Mouse (Mus musculus) lung, embryonic 16.5 days (tissue): ENCODE data around the gene Foxd3. TPM values are rescaled to one million over a fixed set of nuclear protein-coding genes. Genes with fewer than 3 reads are reported as not detected.
"Not testable (repeated sequence)": the region's sequence is repeated elsewhere in the genome, so short reads cannot be mapped to it uniquely, and the experiment has no call there.

Experiments used
- ATAC-seq: fragments of 200-750 bp; cut with Nextera tagmentation; 2 replicates; pipeline ENCODE4 v1.8.0; 2017; ENCODE audit warnings: low read depth, mild to moderate bottlenecking, moderate library complexity
- H3K27ac ChIP-seq: fragments of 300-500 bp; sonication (generic); 2 replicates; pipeline ENCODE4 v1.5.1; 2014; ENCODE audit warnings: mild to moderate bottlenecking, control low read depth, low read length
- H3K27me3 ChIP-seq: fragments of 300-500 bp; sonication (generic); 2 replicates; pipeline ENCODE4 v1.6.1; 2014; ENCODE audit warnings: low read depth, low read length, mixed read lengths; ENCODE audit not compliant: control insufficient read depth, insufficient read depth
- H3K36me3 ChIP-seq: fragments of 300-500 bp; sonication (generic); 2 replicates; pipeline ENCODE4 v1.6.1; 2014; ENCODE audit warnings: low read length; ENCODE audit not compliant: control insufficient read depth, insufficient read depth
- H3K4me1 ChIP-seq: fragments of 300-500 bp; sonication (generic); replicated peaks from 2 replicates; pipeline ENCODE4 v1.6.1; 2014; ENCODE audit warnings: low read length, mixed read lengths; ENCODE audit not compliant: control insufficient read depth, insufficient read depth
- H3K4me2 ChIP-seq: fragments of 300-500 bp; sonication (generic); 2 replicates; pipeline ENCODE4 v1.6.1; 2014; ENCODE audit warnings: low read depth, low read length, control low read depth
- H3K4me3 ChIP-seq: fragments of 300-500 bp; sonication (generic); 2 replicates; pipeline ENCODE4 v1.5.1; 2014; ENCODE audit warnings: mild to moderate bottlenecking, low read length, control low read depth
- H3K9ac ChIP-seq: fragments of 300-500 bp; sonication (generic); 2 replicates; pipeline ENCODE4 v1.6.1; 2014; ENCODE audit warnings: low read length, control low read depth
- H3K9me3 ChIP-seq: fragments of 300-500 bp; sonication (generic); 2 replicates; pipeline ENCODE4 v1.6.1; 2016; ENCODE audit warnings: low read length; ENCODE audit not compliant: control insufficient read depth
- WGBS: fragments of 180-500 bp; shearing (Covaris S2); extraction: QIAGEN DNeasy Blood & Tissue Kit; methylation state at CpG from one replicate; pipeline ENCODE4 v1.1.7; 2014; 5-methylcytosine and 5-hydroxymethylcytosine counted together
- polyA plus RNA-seq: library from polyadenylated mRNA; unstranded; fragments of >200 nt; fragmentation: Nextera tagmentation; extraction: Ambion mirVana; gene quantifications from 2 replicates; pipeline ENCODE4 v1.2.1, GENCODE M21; 2015

The Foxd3 gene
- 0.13 TPM in 1 of 2 replicates, not detected in the other for polyA plus RNA-seq

DNA sequence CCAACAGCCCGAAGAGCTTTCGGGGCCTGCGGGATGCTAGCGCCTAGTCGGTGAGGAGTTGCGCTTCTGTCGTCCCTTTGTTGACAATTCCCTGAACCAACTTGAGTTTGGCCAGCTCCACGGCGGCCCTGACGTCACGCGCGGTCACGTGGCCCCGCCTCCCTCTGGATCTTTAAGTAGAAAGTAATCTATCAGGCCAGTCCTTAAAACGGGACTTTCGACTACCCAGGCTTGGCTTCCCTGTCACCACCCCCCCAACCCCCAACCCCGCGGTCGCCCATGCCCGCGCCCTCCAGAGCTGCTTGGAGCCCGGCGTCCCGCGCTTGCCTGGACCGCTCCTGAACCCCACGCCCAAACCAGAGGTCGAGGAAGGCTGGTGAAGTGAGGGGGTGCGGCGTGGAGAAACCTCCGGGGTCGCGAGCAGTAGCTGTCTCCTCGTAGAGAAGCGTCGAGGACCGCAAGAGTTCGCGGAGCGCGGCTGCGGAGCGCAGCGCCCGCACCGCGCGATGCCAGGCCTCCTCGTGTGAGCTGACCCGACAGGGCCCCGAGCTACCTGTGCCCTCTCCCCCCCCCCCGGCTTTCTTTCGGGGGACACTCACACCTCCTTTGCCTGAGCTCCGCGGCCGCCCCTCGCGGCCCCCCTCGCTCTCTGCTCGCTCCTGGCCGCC lies at the start of gene Foxd3:
Gene Foxd3 (plus strand): TSS at position 363 of the 668 bp plus-strand sequence.
- H3K27me3 ChIP-seq, result peaks cover 84% of the 10 kb centered on the region
- H3K36me3 ChIP-seq, result no peaks in the 10 kb centered on the region
- H3K4me3 ChIP-seq, result peak within 1 kb of the TSS; percentile 40
- 0 out of 2 replicates have a peak, but pooled peaks have one; percentile 19 for ATAC-seq
- no peak within 1 kb of the TSS for H3K27ac ChIP-seq
- peak within 1 kb of the TSS; percentile 43 for H3K4me2 ChIP-seq
- H3K4me1 ChIP-seq, result peaks cover 17% of the 10 kb centered on the region
- H3K9ac ChIP-seq, result no peak within 1 kb of the TSS
- no peaks in the 10 kb centered on the region for H3K9me3 ChIP-seq
- 1% methylated on average over 50 of the region's 62 CpGs for WGBS

DNA sequence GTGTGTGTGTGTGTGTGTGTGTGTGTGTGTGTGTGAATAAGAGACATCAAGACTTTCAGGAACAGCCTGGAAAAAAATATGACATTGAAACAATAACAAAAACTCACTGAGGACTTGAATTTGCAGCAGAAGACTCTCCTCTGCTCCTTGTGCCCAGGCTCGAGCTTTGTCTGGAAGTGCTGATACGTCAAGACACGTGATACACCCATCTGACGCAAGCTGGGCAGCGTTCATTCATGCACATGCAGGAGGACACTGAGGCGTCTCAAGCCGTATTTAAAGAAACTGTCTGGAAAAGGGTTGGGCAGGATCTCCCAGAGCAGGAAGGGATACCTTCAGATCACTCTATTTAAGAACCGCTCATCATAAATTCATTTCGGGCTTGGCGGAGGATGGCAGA lies 43.9 kb upstream of the Foxd3 start:
- ATAC-seq, result no peak
- Histone ChIP-seq H3K4me1 (no peaks in the 10 kb centered on the region; the same call in 1 of the 2 replicates), H3K27me3 (no peaks in the 10 kb centered on the region), H3K4me2 (no peak overlapping the region), H3K9ac (no peak overlapping the region), H3K27ac (no peak overlapping the region), H3K9me3 (no peaks in the 10 kb centered on the region), H3K4me3 (no peak overlapping the region), H3K36me3 (no peaks in the 10 kb centered on the region)
- 87% methylated on average over 10 of the region's 10 CpGs for WGBS

GRCm38 (mm10) chr4:99612609-99613350 lies 43.3 kb upstream of the Foxd3 start:
- H3K4me3 ChIP-seq, result no peak overlapping the region
- no peaks in the 10 kb centered on the region for H3K36me3 ChIP-seq
- H3K9me3 ChIP-seq, result no peaks in the 10 kb centered on the region
- H3K27me3 ChIP-seq, result no peaks in the 10 kb centered on the region
- WGBS, result 59% methylated on average over 12 of the region's 12 CpGs
- no peaks in the 10 kb centered on the region; the same call in 1 of the 2 replicates for H3K4me1 ChIP-seq
- no peak overlapping the region for H3K4me2 ChIP-seq
- no peak overlapping the region for H3K9ac ChIP-seq
- no peak overlapping the region for H3K27ac ChIP-seq
- ATAC-seq, result no peak

DNA sequence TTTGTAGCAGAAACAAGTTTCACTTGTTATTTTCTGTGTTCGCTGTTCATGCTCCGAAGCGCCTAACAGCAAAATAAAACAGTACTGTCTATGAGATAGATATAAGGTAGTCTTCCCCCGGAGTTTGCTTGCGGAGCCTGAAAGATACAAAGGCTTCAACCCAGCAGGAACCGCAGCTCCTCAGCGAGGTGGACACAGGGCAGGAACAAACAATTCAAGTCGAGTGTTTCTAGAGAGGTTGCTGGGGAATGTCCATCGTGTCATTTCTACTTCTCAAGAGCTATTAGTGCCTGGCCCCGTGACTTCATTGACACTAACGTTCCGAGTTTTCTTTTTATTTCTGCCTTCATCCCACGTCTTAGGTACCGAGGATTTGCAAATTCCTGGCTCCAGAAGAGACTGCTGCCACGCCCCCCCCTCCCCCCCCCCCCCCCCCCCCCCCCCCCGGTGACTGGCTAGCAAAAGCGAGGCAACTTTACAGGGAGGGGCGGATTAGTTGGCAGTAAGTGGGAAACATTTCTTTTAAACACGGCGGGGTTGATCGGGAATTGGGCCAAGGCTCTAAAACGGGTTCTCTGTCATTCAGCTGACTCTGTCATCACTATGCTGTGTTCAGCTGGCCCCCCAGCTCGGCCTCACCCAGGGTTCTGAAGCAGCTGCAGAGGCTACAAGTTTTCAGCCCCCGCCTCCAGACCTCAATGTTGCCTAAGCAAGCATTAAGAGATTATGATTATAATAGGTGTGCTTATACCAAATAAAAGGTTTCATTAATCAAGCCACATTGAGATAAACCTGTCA lies 29.9 kb upstream of the Foxd3 start:
- H3K27me3 ChIP-seq, result peaks cover 2% of the 10 kb centered on the region; the same call in 1 of the 2 replicates
- H3K36me3 ChIP-seq, result no peaks in the 10 kb centered on the region
- no peak overlapping the region for H3K9ac ChIP-seq
- no peaks in the 10 kb centered on the region for H3K4me1 ChIP-seq
- ATAC-seq, result peak; percentile 54; the same call in 1 of the 2 replicates
- WGBS, result 11% methylated on average over 20 of the region's 24 CpGs
- H3K4me2 ChIP-seq, result peak overlapping the region; percentile 47
- no peak overlapping the region for H3K27ac ChIP-seq
- H3K4me3 ChIP-seq, result peak overlapping the region; percentile 23
- no peaks in the 10 kb centered on the region for H3K9me3 ChIP-seq

- Histone ChIP-seq H3K27ac (no peak overlapping the region), H3K9me3 (no peaks in the 10 kb centered on the region), H3K9ac (no peak overlapping the region), H3K27me3 (peaks cover 2% of the 10 kb centered on the region; the same call in 1 of the 2 replicates), H3K4me2 (no peak overlapping the region), H3K4me1 (no peaks in the 10 kb centered on the region), H3K4me3 (no peak overlapping the region), H3K36me3 (no peaks in the 10 kb centered on the region)
- no peak for ATAC-seq
- 59% methylated on average over 13 of the region's 13 CpGs for WGBS
Measured at GRCm38 (mm10) chr4:99627057-99627456, 29.0 kb upstream of the Foxd3 start.

GRCm38 (mm10) chr4:99636038-99636437 lies 20.1 kb upstream of the Foxd3 start:
- Histone ChIP-seq H3K9ac (no peak overlapping the region), H3K4me1 (no peaks in the 10 kb centered on the region), H3K9me3 (no peaks in the 10 kb centered on the region), H3K27ac (no peak overlapping the region), H3K4me3 (no peak overlapping the region), H3K4me2 (no peak overlapping the region), H3K27me3 (no peaks in the 10 kb centered on the region), H3K36me3 (no peaks in the 10 kb centered on the region)
- WGBS, result 62% methylated on average over 4 of the region's 4 CpGs
- ATAC-seq, result no peak

DNA sequence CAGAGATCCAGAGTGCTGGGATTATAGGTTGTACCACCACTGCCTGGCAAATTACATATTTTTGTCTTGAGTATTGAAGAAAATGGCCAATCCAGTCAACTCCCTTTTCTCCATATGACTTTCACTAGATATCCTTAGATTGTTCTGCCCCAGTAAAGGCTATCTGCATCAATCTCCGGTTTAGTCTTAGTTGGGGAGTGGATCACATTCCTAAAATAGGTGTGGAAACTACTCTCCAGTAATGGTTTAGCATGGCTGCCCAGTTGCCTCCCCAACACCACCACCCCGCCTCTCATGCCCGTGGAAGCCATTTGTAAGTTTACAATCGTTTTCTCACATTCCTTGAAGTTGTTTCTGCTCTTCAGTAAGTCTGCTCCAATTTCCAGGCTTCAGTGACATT lies 19.4 kb upstream of the Foxd3 start:
- 76% methylated on average over 4 of the region's 4 CpGs for WGBS
- Histone ChIP-seq H3K4me3 (no peak overlapping the region), H3K27me3 (no peaks in the 10 kb centered on the region), H3K4me2 (no peak overlapping the region), H3K9me3 (no peaks in the 10 kb centered on the region), H3K36me3 (no peaks in the 10 kb centered on the region), H3K4me1 (no peaks in the 10 kb centered on the region), H3K9ac (no peak overlapping the region), H3K27ac (no peak overlapping the region)
- no peak for ATAC-seq

- not testable (repeated sequence) for H3K36me3 ChIP-seq, H3K4me3 ChIP-seq, H3K4me1 ChIP-seq, H3K27ac ChIP-seq, H3K9ac ChIP-seq, H3K9me3 ChIP-seq, H3K4me2 ChIP-seq, ATAC-seq
- 98% methylated on average over 5 of the region's 5 CpGs for WGBS
- H3K27me3 ChIP-seq, result peaks cover 14% of the 10 kb centered on the region
Measured at GRCm38 (mm10) chr4:99640619-99641018, 15.5 kb upstream of the Foxd3 start.

DNA sequence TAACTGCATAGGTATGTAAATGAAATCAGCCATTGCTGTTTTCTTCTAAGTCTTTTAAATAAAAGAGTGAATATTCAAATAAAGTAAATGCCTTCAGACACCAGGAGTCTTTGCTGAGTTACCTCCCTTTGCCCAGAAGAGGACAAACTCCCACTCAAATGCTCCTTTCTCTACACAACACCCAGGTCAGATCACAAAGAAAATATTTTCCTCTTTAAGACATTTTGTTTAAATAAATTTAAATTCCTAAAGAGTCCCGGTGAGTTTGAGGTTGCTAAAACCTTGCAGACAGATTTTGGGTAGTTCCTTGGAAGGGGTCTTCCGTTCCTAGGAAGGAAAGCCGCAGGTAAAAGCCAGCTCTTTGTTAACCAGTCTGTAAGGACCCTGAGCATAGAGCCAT lies 14.2 kb upstream of the Foxd3 start:
- no peaks in the 10 kb centered on the region for H3K4me1 ChIP-seq
- H3K4me3 ChIP-seq, result no peak overlapping the region
- peaks cover 17% of the 10 kb centered on the region for H3K27me3 ChIP-seq
- H3K27ac ChIP-seq, result no peak overlapping the region
- H3K36me3 ChIP-seq, result no peaks in the 10 kb centered on the region
- H3K9me3 ChIP-seq, result no peaks in the 10 kb centered on the region
- ATAC-seq, result no peak
- no peak overlapping the region for H3K4me2 ChIP-seq
- 27% methylated on average over 3 of the region's 3 CpGs for WGBS
- H3K9ac ChIP-seq, result no peak overlapping the region
